Mouse (Mus musculus) liver, embryonic 16.5 days (tissue): ENCODE data around the gene Rhob. TPM values are rescaled to one million over a fixed set of nuclear protein-coding genes. Genes with fewer than 3 reads are reported as not detected.

Experiments used
- polyA plus RNA-seq: library from polyadenylated mRNA; unstranded; fragments of >200 nt; fragmentation: Nextera tagmentation; extraction: Ambion mirVana; gene quantifications from 2 replicates; pipeline ENCODE4 v1.2.1, GENCODE M21; 2015

Rhob gene
- polyA plus RNA-seq, 1 experiment from 2014 or later, result 7.1 TPM

Other genes starting within 250 kb of the Rhob start
- gene Gdf7, start 198.1 kb downstream of the Rhob start, polyA plus RNA-seq, result not detected in 2 replicates
- 4.4 and 5.0 TPM in 2 replicates for gene Hs1bp3, start 186.6 kb downstream of the Rhob start, polyA plus RNA-seq
- 0.08 and 0.19 TPM in 2 replicates for gene Slc7a15, start 99.1 kb upstream of the Rhob start, polyA plus RNA-seq
- 14.0 and 14.5 TPM in 2 replicates for gene Pum2, start 174.1 kb upstream of the Rhob start, polyA plus RNA-seq